Mouse (Mus musculus) left cerebral cortex, adult 2 months (tissue): ENCODE results near the gene Gm44790. TPM values are rescaled to one million over a fixed set of nuclear protein-coding genes. Genes with fewer than 3 reads are reported as not detected.
A peak's percentile ranks its signal among the peaks of the same experiment; 100 is the strongest.

ENCODE experiments used
- DNase-seq, 2 experiments: peaks; one replicate each; pipeline ENCODE4 v3.0.0; 2021 to 2022; ENCODE audit warnings: low spot score in 2 of 2, mixed read lengths in 1 of 2; ENCODE audit errors: extremely low spot score in 1 of 2
- H3K27ac ChIP-seq: fragments of 200-600 bp; 2 replicates; pipeline ENCODE4 v1.8.1; 2022
- H3K4me3 ChIP-seq: fragments of 200-600 bp; 2 replicates; pipeline ENCODE4 v1.8.1; 2022
- CTCF ChIP-seq: fragments of 200-600 bp; IDR thresholded peaks from 2 replicates; pipeline ENCODE4 v1.8.1; 2022; ENCODE audit warnings: antibody characterized with exemption, mild to moderate bottlenecking, moderate library complexity
- intact Hi-C: fragments of 180-260 bp; cut with DNase I; formaldehyde crosslinking; loops from one replicate; pipeline ENCODE4 v1.15.1; 2025
- total RNA-seq, 2 experiments: library from RNA; stranded (reverse); gene quantifications; 2 replicates each; pipeline ENCODE4 v1.2.3; 2021

Gene Gm44790
- total RNA-seq, 2 experiments from 2014 or later = not detected

DNA sequence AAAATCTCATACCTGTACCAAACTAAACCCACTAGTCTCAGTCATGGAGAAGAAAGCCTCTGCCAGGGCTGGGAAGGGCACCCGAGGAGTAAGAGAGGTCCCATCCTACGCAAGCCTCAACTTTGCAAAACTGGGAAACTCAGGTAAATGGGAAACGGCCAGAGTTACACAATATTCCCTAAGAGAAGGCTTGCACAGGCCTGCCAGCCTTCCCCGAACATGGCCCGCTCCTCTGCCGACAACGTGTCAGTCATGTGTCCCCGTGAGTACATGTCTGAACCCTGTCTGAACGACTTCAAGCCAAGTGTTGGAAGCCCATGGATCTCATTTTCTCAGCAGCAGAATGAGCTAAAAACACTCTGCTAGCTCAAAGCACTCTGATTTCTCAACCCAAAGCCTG lies 31.4 kb upstream of the Gm44790 start:
- TF ChIP-seq CTCF = no peak
- no peak for DNase-seq
- intact Hi-C loops = no loop called here
- Histone ChIP-seq H3K27ac (no peak overlapping the region), H3K4me3 (no peak overlapping the region; the same call in 1 of the 2 replicates)

DNA sequence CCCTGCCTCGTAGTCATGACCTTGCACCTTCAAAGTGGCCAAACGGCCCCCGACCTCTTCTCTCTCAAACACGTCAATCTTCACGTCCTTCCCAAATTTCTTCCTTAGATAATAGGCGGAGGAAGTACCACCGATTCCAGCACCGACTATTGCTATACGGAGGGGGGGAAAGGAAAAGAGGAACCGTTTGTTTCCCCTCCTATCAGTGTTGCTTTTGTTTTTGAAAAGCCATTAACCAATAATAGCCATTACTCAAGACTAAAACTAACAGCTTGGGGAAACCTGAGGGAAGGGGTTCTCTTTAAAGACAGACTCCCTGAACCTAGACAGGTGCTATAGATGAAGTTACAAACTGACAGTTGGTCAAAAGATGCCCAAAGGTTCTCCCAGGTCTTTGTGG lies 30.5 kb upstream of the Gm44790 start:
- TF ChIP-seq CTCF = no peak
- H3K4me3 ChIP-seq = peak overlapping the region; percentile 95
- intact Hi-C loops = loop anchor here (2.0 kb wide), 2 partner anchors 25 to 267 kb away; partner anchors contain the start of gene Snrpg
- DNase-seq = no peak
- H3K27ac ChIP-seq = peak overlapping the region; percentile 96

DNA sequence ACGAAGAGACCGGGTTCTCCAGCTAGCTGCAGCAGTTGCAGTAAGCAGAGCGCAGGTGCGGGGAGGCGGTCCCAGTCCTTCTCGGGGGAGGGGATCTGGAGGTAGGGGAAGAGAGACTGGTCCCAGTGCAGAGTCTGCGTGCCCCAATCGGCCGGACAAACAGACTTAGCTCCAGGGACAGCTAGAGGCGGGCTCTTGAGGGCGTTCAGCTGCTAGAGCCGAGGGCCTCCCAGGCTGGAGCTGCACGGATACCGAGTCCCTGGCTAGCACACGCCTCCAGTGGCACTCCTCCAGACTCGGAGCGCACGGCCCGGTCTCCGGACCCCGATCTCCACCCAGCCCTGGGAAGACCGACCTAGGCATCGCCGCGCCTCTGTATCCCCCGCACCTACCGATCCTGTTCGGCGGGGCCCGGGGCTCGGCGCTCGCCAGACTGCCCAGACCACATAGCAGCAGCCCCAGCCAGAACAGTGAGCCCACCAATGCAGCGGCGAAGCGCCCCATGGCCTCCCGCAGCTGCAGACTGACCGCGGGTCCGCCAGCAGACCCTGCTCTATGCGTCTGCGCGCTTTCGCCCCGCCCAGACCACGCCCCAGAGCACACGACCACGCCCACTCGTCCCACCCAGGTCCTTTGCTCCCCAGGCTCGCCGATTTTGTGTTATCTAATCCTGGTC lies 29.7 kb upstream of the Gm44790 start, which contains the start of gene Pcyox1:
Gene Pcyox1, minus strand, starts transcription at position 574 of the 676 bp plus-strand sequence.
- peak; percentile 84 to 86 for DNase-seq
- intact Hi-C loops = loop anchor here (2.0 kb wide), 2 partner anchors 26 to 268 kb away; partner anchors contain the start of gene Snrpg
- no peak for TF ChIP-seq CTCF
- H3K4me3 ChIP-seq = peak within 1 kb of the TSS; percentile 95
- peak within 1 kb of the TSS; percentile 96 for H3K27ac ChIP-seq

DNA sequence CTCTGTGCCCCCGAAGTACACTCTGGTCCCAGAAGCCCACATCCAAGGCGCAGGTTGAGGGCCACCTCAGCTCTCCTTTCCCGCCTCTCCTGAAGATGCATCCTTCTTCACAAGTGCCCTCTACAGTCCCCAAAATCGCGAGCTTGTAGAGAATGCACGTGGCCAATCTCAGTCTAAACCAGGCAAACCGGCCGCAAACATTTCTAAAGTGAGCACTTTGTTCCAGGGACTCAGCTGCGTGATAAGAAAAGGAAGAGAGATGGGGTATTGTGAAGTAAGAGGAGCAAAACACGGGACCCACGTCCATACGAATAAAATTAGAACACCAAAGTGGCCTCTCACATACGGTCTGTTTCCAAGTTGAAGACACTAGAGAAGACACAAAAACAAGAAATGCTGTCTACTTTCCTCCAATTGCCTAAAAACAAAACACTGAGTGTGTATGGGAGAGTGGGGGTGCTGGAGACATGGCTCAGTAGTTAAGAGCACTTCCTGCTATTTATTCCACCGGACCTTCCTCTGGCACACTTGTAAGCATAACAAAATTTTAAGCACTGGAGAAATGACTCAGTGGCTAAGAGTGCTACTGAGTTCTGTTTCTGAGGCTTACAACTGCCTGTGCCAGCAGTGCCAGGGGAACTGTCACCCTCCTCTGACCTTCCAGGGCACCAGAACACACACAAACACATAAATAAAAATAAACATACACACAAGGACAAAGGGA lies 29.0 kb upstream of the Gm44790 start:
- Histone ChIP-seq H3K4me3 (peak overlapping the region; percentile 95), H3K27ac (peak overlapping the region; percentile 96)
- TF ChIP-seq CTCF = no peak
- DNase-seq = no peak
- intact Hi-C loops = loop anchor here (2.0 kb wide), 2 partner anchors 27 to 269 kb away; partner anchors contain the start of gene Snrpg

DNA sequence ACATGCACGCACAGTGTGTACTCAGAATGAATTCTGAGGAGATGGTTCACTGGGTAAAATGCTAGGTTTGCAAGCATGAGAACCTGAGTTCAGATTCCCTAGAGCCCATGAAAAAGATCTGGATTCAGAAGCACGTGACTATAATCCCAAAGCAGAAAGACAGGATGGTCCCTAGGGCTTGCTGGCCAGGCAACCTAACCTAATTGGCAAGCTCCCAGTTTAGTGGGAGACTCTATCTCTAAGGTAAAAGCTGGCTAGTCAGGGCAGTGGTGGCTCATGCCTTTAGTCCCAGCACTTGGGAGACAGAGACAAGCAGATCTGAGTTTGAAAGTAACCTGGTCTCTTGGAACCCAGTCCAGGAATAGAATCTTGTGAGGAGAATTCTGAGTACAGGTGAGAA lies 27.5 kb upstream of the Gm44790 start:
- intact Hi-C loops = no loop called here
- H3K4me3 ChIP-seq = no peak overlapping the region
- no peak overlapping the region for H3K27ac ChIP-seq
- no peak for TF ChIP-seq CTCF
- DNase-seq = no peak

DNA sequence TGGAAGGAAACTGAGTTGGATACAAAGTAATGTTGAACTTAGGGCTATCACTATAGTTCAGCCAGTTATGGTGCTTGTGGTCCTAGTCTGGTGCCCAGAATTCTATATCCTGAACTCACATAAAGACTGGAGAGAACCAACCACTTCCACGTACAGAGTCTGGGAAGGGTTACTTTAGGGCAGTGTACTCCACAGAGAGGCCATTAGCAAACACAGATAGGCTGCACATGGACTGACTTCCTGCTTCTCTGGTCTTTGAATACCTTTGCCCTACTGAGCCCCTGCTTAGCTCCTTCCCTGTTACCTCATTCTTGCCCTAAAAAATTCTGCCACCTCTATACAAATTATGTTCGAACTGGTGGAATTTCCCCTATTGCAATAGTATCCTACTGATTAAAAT lies 26.5 kb upstream of the Gm44790 start:
- no peak for TF ChIP-seq CTCF
- intact Hi-C loops = no loop called here
- no peak for DNase-seq
- H3K4me3 ChIP-seq = no peak overlapping the region
- H3K27ac ChIP-seq = no peak overlapping the region

DNA sequence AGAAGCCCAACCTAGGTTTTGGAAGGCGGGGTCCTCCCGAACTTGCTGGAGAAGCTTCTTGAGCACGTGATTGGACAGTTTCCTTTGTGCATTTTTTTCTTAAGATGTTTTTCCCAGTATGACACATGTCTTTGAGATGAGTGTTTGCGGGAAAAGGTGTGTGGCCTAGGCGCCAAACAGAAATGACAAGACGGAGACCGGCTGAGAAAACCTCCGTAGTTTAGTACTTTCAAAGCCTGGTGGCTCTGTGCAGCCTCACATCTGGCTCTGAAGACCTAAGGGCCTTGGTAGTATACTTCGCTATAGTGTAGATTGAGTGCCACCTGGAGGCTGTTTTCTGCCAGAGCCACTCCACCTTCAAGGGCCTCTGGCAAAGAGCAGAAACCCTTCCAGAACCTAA lies 25.5 kb upstream of the Gm44790 start:
- no peak overlapping the region for H3K4me3 ChIP-seq
- intact Hi-C loops = no loop called here
- peak; percentile 71 for TF ChIP-seq CTCF
- peak; percentile 52 to 61 for DNase-seq
- H3K27ac ChIP-seq = no peak overlapping the region

DNA sequence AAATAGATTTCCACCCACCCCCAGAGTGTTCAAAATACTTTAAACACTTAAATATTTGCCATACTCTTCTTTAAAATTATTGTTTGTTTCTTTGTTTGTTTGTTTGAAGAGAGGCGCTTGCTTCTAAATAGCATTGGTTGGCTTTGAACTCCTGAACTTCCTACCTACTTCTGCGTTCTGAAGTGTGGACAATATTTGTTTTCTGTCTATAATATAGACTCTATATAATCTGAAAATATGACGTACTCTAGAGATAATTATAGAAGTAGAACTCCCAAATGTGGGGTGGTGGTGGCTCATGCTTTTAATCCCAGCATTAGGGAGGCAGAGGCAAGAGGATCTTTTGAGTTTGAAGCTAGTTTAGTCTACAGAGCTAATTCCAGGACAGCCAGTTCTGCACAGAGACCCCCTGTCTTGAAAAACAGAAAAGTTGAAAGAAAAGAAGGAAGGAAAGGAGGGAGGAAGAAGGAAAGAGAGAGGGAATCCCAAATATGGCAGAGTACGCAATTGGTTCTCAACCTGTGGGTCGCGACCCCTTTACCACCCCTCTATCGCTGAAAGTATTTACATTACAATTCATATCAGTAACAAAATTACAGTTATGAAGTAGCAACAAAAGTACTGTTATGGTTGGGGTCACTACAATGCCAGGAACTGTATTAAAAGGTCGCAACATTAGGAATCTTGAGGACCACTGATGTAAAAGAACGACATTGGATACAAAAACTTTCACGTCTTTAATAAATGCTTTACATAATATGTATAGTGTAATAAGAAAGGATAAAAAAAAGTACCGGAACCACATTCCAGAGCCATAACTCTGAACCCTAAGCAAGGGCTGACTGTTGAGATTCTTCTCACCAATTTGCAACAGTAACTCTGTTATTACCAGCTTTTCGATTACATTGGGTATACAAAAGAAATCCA lies 23.5 kb upstream of the Gm44790 start:
- TF ChIP-seq CTCF = no peak
- DNase-seq = no peak
- intact Hi-C loops = no loop called here
- Histone ChIP-seq H3K27ac (peak overlapping the region; percentile 100), H3K4me3 (peak overlapping the region; percentile 69)

DNA sequence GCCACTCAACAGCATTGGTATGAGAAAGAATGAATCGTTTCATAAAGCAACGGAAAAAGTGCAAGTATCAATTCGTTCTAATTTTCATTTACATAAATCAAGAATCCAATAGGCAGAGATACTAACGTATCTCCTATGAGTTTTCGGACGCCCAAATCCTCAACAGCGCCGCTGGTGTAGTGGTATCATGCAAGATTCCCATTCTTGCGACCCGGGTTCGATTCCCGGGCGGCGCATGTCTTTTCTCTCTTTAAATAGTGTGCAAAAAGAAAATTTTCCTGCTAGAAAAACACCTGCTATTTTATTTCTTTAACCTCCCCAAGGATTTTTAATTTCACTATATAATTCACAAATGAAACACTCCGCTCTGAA lies 22.7 kb upstream of the Gm44790 start:
- Histone ChIP-seq H3K27ac (peak overlapping the region; percentile 100), H3K4me3 (peak overlapping the region; percentile 69)
- DNase-seq = peak; percentile 88 to 94
- intact Hi-C loops = loop anchor here (1.0 kb wide), 1 partner anchor 124 kb away; no protein-coding TSS in a partner anchor
- no peak; the same call in none of the 2 replicates for TF ChIP-seq CTCF

DNA sequence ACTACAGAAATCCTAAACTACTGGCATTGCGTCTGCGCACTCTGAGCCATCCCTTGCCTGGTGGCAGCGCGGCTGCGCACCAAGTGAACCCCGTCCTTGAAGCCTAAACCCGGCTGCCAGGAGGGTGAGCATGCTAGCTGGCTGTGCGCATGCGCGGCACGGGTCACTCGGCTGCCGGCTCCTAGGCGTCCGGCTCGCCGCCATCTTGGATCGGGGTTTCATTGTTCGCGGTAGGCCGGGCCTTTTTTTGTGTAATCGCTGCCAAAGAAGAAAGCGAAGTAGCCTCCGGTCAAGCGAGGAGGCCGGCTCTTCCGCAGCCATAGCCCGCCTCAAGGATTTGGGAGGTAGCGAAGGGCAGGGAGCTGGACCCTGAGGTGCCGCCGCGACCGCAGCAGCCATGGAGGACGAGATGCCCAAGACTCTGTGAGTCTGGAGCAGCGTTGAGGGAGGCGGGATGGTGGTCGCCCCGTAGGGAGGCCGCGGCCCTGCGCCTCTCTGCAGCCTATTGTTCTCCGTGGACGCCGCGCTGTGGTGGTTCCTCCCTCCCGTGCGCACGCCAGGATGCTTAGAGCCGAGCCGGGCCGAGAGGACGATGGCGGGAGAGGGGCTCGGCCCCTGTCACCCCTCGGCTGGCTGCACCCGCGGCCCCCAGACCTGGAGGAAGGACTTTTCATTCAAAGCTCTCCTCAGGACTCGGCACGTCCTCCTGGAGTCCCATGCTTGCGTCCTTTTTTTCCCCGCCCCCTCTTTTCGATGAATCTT lies 22.2 kb upstream of the Gm44790 start, which contains the start of gene Tia1:
Gene Tia1, plus strand, starts transcription at position 120 of the 762 bp plus-strand sequence.
- DNase-seq = peak; percentile 97
- intact Hi-C loops = loop anchor here (1.0 kb wide), 1 partner anchor 123 kb away; no protein-coding TSS in a partner anchor
- TF ChIP-seq CTCF = no peak
- Histone ChIP-seq H3K27ac (peak within 1 kb of the TSS; percentile 100), H3K4me3 (peak within 1 kb of the TSS; percentile 69)
